Mouse (Mus musculus): ENCODE data around the gene Cdh11. TPM values are rescaled to one million over a fixed set of nuclear protein-coding genes. Genes with fewer than 3 reads are reported as not detected.

The Cdh11 gene
- 32.8 and 37.0 TPM in 2 replicates for polyA plus RNA-seq (2015; fragmentation: Nextera tagmentation; extraction: Ambion mirVana)

- 2% methylated on average over 23 of the region's 23 CpGs for WGBS
- Histone ChIP-seq H3K36me3 (ENCODE audit: control insufficient read depth, insufficient read depth, low read length) (no peaks in the 10 kb centered on the region), H3K9me3 (replicated peaks; ENCODE audit: control insufficient read depth, low read length, poor library complexity, severe bottlenecking) (no peaks in the 10 kb centered on the region), H3K4me2 (ENCODE audit: low read length) (peak within 1 kb of the TSS; percentile 84), H3K27ac (ENCODE audit: low read length) (peak within 1 kb of the TSS; percentile 93), H3K4me3 (ENCODE audit: low read depth, low read length) (peak within 1 kb of the TSS; percentile 70), H3K4me1 (ENCODE audit: control insufficient read depth, insufficient read depth, low read length) (peaks cover 12% of the 10 kb centered on the region), H3K9ac (ENCODE audit: low read depth, low read length) (peak within 1 kb of the TSS; percentile 84), H3K27me3 (ENCODE audit: control insufficient read depth, insufficient read depth, low read depth, low read length) (peaks cover 2% of the 10 kb centered on the region; the same call in 1 of the 2 replicates)
- no peak for ATAC-seq
Observed at GRCm38 (mm10) chr8:102785592-102786416, at the start of gene Cdh11. TSS of gene Cdh11 (minus strand) at chr8:102785642.

- H3K36me3 ChIP-seq (ENCODE audit: control insufficient read depth, insufficient read depth, low read length), result no peaks in the 10 kb centered on the region
- H3K4me2 ChIP-seq (ENCODE audit: low read length), result no peak overlapping the region
- no peak overlapping the region for H3K9ac ChIP-seq (ENCODE audit: low read depth, low read length)
- no peak overlapping the region for H3K27ac ChIP-seq (ENCODE audit: low read length)
- H3K4me3 ChIP-seq (ENCODE audit: low read depth, low read length), result no peak overlapping the region
- no peak for ATAC-seq
- H3K27me3 ChIP-seq (ENCODE audit: control insufficient read depth, insufficient read depth, low read depth, low read length), result no peaks in the 10 kb centered on the region
- H3K9me3 ChIP-seq (replicated peaks; ENCODE audit: control insufficient read depth, low read length, poor library complexity, severe bottlenecking), result no peaks in the 10 kb centered on the region
- 41% methylated on average over 5 of the region's 5 CpGs for WGBS
- H3K4me1 ChIP-seq (ENCODE audit: control insufficient read depth, insufficient read depth, low read length), result no peaks in the 10 kb centered on the region
Observed at GRCm38 (mm10) chr8:102813959-102814358, 28.5 kb upstream of the Cdh11 start.

- 19% methylated on average over 4 of the region's 4 CpGs for WGBS
- ATAC-seq, result no peak
- H3K27me3 ChIP-seq (ENCODE audit: control insufficient read depth, insufficient read depth, low read depth, low read length), result peaks cover 2% of the 10 kb centered on the region; the same call in 1 of the 2 replicates
- H3K4me1 ChIP-seq (ENCODE audit: control insufficient read depth, insufficient read depth, low read length), result 0 out of 2 replicates have a peak, but pooled peaks cover 6% of the 10 kb centered on the region
- no peaks in the 10 kb centered on the region for H3K9me3 ChIP-seq (replicated peaks; ENCODE audit: control insufficient read depth, low read length, poor library complexity, severe bottlenecking)
- no peak overlapping the region for H3K9ac ChIP-seq (ENCODE audit: low read depth, low read length)
- no peak overlapping the region for H3K4me2 ChIP-seq (ENCODE audit: low read length)
- no peak overlapping the region for H3K27ac ChIP-seq (ENCODE audit: low read length)
- H3K4me3 ChIP-seq (ENCODE audit: low read depth, low read length), result no peak overlapping the region
- H3K36me3 ChIP-seq (ENCODE audit: control insufficient read depth, insufficient read depth, low read length), result no peaks in the 10 kb centered on the region
Observed at GRCm38 (mm10) chr8:102790303-102790702, 4.9 kb upstream of the Cdh11 start.

GRCm38 (mm10) chr8:102786467-102787360 is 1.3 kb upstream of the Cdh11 start:
- peak overlapping the region; percentile 70 for H3K4me3 ChIP-seq (ENCODE audit: low read depth, low read length)
- H3K36me3 ChIP-seq (ENCODE audit: control insufficient read depth, insufficient read depth, low read length), result no peaks in the 10 kb centered on the region
- H3K27ac ChIP-seq (ENCODE audit: low read length), result peak overlapping the region; percentile 93
- peak overlapping the region; percentile 84 for H3K4me2 ChIP-seq (ENCODE audit: low read length)
- no peaks in the 10 kb centered on the region for H3K9me3 ChIP-seq (replicated peaks; ENCODE audit: control insufficient read depth, low read length, poor library complexity, severe bottlenecking)
- ATAC-seq, result no peak
- peak overlapping the region; percentile 84 for H3K9ac ChIP-seq (ENCODE audit: low read depth, low read length)
- 5% methylated on average over 30 of the region's 31 CpGs for WGBS
- H3K27me3 ChIP-seq (ENCODE audit: control insufficient read depth, insufficient read depth, low read depth, low read length), result peaks cover 2% of the 10 kb centered on the region; the same call in 1 of the 2 replicates
- peaks cover 12% of the 10 kb centered on the region for H3K4me1 ChIP-seq (ENCODE audit: control insufficient read depth, insufficient read depth, low read length)

- peak; percentile 75 for ATAC-seq
- Histone ChIP-seq H3K9me3 (replicated peaks; ENCODE audit: control insufficient read depth, low read length, poor library complexity, severe bottlenecking) (no peaks in the 10 kb centered on the region), H3K27ac (ENCODE audit: low read length) (peak overlapping the region; percentile 93), H3K4me1 (ENCODE audit: control insufficient read depth, insufficient read depth, low read length) (peaks cover 12% of the 10 kb centered on the region), H3K4me3 (ENCODE audit: low read depth, low read length) (peak overlapping the region; percentile 70), H3K9ac (ENCODE audit: low read depth, low read length) (peak overlapping the region; percentile 84), H3K4me2 (ENCODE audit: low read length) (peak overlapping the region; percentile 84), H3K36me3 (ENCODE audit: control insufficient read depth, insufficient read depth, low read length) (no peaks in the 10 kb centered on the region), H3K27me3 (ENCODE audit: control insufficient read depth, insufficient read depth, low read depth, low read length) (peaks cover 2% of the 10 kb centered on the region; the same call in 1 of the 2 replicates)
- WGBS, result under 1% methylated on average over 38 of the region's 55 CpGs
Observed at GRCm38 (mm10) chr8:102784835-102785455, 497 bp downstream of the Cdh11 start.

- Histone ChIP-seq H3K27ac (ENCODE audit: low read length) (peak overlapping the region; percentile 93), H3K9ac (ENCODE audit: low read depth, low read length) (peak overlapping the region; percentile 84), H3K9me3 (replicated peaks; ENCODE audit: control insufficient read depth, low read length, poor library complexity, severe bottlenecking) (no peaks in the 10 kb centered on the region), H3K36me3 (ENCODE audit: control insufficient read depth, insufficient read depth, low read length) (no peaks in the 10 kb centered on the region), H3K4me2 (ENCODE audit: low read length) (peak overlapping the region; percentile 84), H3K4me1 (ENCODE audit: control insufficient read depth, insufficient read depth, low read length) (peaks cover 16% of the 10 kb centered on the region), H3K4me3 (ENCODE audit: low read depth, low read length) (peak overlapping the region; percentile 70), H3K27me3 (ENCODE audit: control insufficient read depth, insufficient read depth, low read depth, low read length) (peaks cover 2% of the 10 kb centered on the region; the same call in 1 of the 2 replicates)
- peak; percentile 58 for ATAC-seq
- under 1% methylated on average over 42 of the region's 42 CpGs for WGBS
Observed at GRCm38 (mm10) chr8:102783821-102784591, 1.4 kb downstream of the Cdh11 start.

- H3K4me3 ChIP-seq (ENCODE audit: low read depth, low read length), result peak overlapping the region; percentile 70
- peak overlapping the region; percentile 93 for H3K27ac ChIP-seq (ENCODE audit: low read length)
- peak overlapping the region; percentile 84 for H3K9ac ChIP-seq (ENCODE audit: low read depth, low read length)
- H3K27me3 ChIP-seq (ENCODE audit: control insufficient read depth, insufficient read depth, low read depth, low read length), result no peaks in the 10 kb centered on the region; the same call in 1 of the 2 replicates
- no peak for ATAC-seq
- peaks cover 17% of the 10 kb centered on the region for H3K4me1 ChIP-seq (ENCODE audit: control insufficient read depth, insufficient read depth, low read length)
- no peaks in the 10 kb centered on the region for H3K36me3 ChIP-seq (ENCODE audit: control insufficient read depth, insufficient read depth, low read length)
- peak overlapping the region; percentile 84 for H3K4me2 ChIP-seq (ENCODE audit: low read length)
- H3K9me3 ChIP-seq (replicated peaks; ENCODE audit: control insufficient read depth, low read length, poor library complexity, severe bottlenecking), result no peaks in the 10 kb centered on the region
- 3% methylated on average over 11 of the region's 11 CpGs for WGBS
Observed at GRCm38 (mm10) chr8:102782707-102783489, 2.5 kb downstream of the Cdh11 start.
